Mouse (Mus musculus): Measurements from ENCODE around the gene Serpina11. TPM values are rescaled to one million over a fixed set of nuclear protein-coding genes. Genes with fewer than 3 reads are reported as not detected.

The Serpina11 gene
- not detected for total RNA-seq (2021)

DNA sequence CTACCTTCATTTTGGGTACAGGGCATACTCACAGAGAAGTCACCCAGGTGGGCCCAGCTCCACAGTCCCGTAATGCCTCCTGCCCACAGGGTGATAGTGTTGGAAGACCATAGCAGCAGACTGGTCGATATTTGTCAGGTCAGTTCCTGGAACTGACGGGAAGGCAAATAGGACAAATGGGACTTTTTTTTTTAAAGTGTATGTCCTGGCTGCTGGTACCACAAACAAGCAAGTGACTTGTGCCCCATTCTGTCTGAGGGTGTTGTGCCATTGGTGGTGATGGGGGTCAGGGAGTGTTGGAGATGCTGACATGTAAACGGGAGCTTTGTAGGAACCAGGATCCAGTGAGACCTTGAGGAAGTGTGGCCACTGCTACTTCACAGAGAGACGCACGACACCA, at the start of gene Serpina11:
Serpina11 (minus strand) TSS at position 101 of the 400 bp plus-strand sequence.
- intact Hi-C loops (cut with DNase I): no loop called here

GRCm38 (mm10) chr12:104038181-104038580, 48.4 kb upstream of the Serpina11 start:
- no peak for DNase-seq (ENCODE audit: low spot score)

More for the DNA sequence above, at the start of gene Serpina11:
- DNase-seq (ENCODE audit: low spot score): no peak

GRCm38 (mm10) chr12:104033752-104034151, 44.0 kb upstream of the Serpina11 start:
- intact Hi-C loops (cut with DNase I): loop anchor here (5.0 kb wide), 1 partner anchor 34 kb away; no protein-coding TSS in a partner anchor
- no peak for DNase-seq (ENCODE audit: low spot score)

More at GRCm38 (mm10) chr12:104038181-104038580, 48.4 kb upstream of the Serpina11 start:
- intact Hi-C loops (cut with DNase I): no loop called here

- DNase-seq (ENCODE audit: low spot score): no peak
- intact Hi-C loops (cut with DNase I): loop anchor here (1.0 to 5.0 kb wide), 2 partner anchors 35 to 37 kb away; no protein-coding TSS in a partner anchor
Observed at GRCm38 (mm10) chr12:104029986-104030385, 40.2 kb upstream of the Serpina11 start.

GRCm38 (mm10) chr12:104015280-104015679, 25.5 kb upstream of the Serpina11 start:
- no peak for DNase-seq (ENCODE audit: low spot score)
- intact Hi-C loops (cut with DNase I): no loop called here

GRCm38 (mm10) chr12:104013620-104014019, 23.9 kb upstream of the Serpina11 start, which contains the start of gene Serpina9:
Gene Serpina9, minus strand, starts transcription at chr12:104013755.
- DNase-seq (ENCODE audit: low spot score): no peak
- intact Hi-C loops (cut with DNase I): no loop called here

- DNase-seq (ENCODE audit: low spot score): no peak
- intact Hi-C loops (cut with DNase I): no loop called here
Observed at GRCm38 (mm10) chr12:104004689-104005088, 14.9 kb upstream of the Serpina11 start.

DNA sequence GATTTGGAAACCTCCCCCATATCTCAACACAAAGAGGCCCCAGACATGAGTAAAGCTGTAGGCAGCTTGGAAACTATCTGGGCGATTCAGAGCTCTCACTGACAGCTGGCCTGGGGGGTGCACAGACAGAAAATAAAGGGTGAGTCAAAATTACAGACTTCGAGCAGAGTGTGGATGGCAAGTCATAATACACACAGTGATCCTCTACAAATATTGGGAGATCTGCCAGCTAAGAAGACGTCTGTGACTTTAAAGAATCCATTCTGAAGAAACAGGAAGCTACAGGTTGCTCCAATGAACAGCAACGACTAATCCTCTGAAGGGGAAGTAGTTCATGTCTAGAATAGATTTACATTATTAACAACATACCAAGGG, 13.5 kb upstream of the Serpina11 start:
- no peak for DNase-seq (ENCODE audit: low spot score)
- intact Hi-C loops (cut with DNase I): no loop called here

DNA sequence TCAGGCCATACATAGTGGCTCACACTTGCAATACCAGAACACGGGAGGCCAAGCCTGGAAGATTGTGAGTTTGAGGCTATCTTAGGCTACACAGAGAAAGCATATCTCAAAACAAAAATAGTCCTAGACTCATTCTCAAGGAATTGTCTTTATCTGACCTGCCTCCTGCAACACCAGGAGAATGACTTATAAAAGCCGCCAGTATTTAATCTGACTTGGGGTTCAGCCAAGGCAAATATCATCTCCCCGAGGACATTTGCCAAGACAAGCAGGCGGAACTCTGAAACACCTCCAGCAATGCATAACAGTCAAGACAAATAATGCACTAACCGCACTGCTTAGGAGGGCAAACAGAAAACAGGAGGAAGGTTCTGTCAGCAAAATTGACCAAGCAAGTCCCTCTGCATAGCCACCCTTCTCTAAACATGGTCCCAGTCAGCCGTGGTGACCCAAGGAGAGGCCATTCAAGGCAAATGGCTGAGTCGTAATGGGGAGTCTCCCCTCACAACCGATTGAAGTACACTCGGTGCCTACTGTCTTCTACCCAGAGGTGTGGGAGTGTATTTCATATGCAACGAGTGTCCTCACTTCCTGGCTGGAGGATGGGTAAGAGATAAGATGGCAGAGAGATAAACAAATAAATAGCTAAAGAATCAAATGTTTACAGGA, 12.9 kb upstream of the Serpina11 start:
- peak; percentile 26 for DNase-seq (ENCODE audit: low spot score)
- intact Hi-C loops (cut with DNase I): no loop called here

DNA sequence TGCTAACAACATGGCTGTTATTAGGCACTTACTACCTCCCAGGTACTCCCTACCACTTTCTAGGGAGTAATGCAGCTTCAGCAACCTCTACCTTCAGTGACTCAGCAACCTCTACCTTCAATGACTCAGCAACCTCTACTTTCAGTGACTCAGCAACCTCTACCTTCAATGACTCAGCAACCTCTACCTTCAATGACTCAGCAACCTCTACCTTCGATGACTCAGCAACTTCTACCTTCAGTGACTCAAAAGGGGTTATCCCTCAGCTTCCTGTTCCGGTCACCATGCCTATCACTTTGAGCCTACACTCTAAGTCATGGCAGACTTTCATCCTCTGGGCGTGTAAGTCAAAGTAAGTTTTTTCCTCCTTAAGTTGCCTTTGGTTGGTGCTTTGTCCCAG, 10.8 kb upstream of the Serpina11 start:
- DNase-seq (ENCODE audit: low spot score): no peak
- intact Hi-C loops (cut with DNase I): no loop called here

GRCm38 (mm10) chr12:103999611-104000010, 9.9 kb upstream of the Serpina11 start:
- intact Hi-C loops (cut with DNase I): no loop called here
- no peak for DNase-seq (ENCODE audit: low spot score)

DNA sequence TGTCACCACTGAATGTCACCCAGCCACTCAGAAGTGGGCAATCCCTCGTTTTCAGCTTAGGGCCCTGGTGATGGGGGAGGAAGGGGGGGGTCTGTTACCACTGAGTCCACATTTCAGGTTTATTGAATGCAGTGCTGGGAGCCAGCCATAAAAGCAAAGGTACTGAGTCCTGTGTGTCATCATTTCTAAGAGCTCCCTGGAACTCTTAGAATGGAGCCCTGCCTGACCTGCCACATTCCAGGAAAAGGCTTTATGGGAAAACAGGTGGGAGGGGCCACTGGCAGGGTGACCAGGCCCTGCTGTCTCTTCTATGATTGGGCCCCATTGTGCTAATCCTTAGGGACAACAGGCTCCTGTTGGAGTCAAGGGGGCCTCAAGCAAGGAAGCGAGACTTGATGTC, 6.8 kb upstream of the Serpina11 start:
- intact Hi-C loops (cut with DNase I): no loop called here
- DNase-seq (ENCODE audit: low spot score): no peak

- DNase-seq (ENCODE audit: low spot score): no peak
- intact Hi-C loops (cut with DNase I): loop anchor here (1.0 to 2.0 kb wide), 3 partner anchors 35 to 423 kb away; no protein-coding TSS in a partner anchor
Observed at GRCm38 (mm10) chr12:103995292-103996072, 5.7 kb upstream of the Serpina11 start.

DNA sequence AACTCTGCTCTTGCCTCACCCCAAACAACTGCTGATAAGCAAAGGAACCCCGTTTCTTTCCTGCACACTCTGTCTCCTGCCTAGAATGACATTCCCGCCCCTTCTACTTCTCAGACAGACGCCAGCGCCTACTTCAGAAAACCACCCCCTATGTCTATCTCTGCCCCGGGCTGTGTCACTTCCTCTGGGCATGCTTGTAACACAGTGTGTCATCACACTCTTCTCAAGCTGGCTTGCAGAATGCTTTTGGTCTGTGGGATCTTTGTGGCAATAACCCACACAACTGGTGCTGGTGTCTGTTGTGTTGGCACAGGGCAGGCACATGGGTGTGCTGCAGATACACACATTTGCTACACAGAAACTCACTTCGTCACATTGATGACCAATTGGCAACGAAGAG, 3.2 kb upstream of the Serpina11 start:
- intact Hi-C loops (cut with DNase I): no loop called here
- no peak for DNase-seq (ENCODE audit: low spot score)

GRCm38 (mm10) chr12:103989514-103989767, 316 bp downstream of the Serpina11 start:
- intact Hi-C loops (cut with DNase I): no loop called here
- DNase-seq (ENCODE audit: low spot score): no peak

- intact Hi-C loops (cut with DNase I): no loop called here
- no peak for DNase-seq (ENCODE audit: low spot score)
Observed at GRCm38 (mm10) chr12:103988754-103989513, 823 bp downstream of the Serpina11 start.

DNA sequence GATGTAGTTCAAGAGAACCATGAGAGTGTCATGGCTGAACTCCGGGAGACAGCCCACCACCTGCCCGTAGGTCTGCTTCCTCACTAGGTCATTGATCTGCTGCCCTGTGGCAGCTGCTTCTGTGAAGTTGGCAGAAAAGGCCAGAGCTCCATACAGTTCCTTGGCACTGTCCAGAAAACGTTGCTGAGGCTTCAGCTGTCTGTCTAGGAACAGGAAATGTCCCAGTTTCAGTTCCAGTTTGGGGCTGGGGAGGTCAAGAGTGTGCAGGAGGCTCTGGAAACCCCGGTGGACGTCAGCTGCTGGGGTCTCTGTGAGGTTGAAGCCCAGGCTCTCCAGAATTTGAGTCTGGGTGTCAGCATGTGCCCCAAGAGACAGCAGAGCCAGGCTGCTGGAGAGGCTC, 3.9 kb downstream of the Serpina11 start:
- intact Hi-C loops (cut with DNase I): no loop called here
- DNase-seq (ENCODE audit: low spot score): no peak

DNA sequence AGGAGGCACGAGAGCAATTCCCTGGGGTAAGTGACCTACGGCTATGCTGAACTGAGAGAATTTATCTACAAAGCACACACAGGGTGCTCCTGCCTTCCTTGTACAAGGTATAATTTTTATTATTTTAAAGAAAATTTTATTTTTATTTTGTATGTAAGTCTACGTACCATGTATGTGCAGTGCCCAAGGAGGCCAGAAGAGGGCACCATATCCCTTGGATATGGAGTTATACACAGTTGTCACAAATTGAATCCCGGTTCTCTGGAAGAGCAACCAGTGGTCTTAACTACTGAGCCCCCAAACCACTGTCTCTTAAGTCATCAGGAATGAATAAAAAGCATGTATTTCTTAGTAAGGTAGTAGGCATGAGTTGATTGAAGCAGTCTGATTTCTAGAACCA, 4.8 kb downstream of the Serpina11 start:
- no peak for DNase-seq (ENCODE audit: low spot score)
- intact Hi-C loops (cut with DNase I): no loop called here

GRCm38 (mm10) chr12:103981646-103982360, 8.0 kb downstream of the Serpina11 start:
- DNase-seq (ENCODE audit: low spot score): no peak
- intact Hi-C loops (cut with DNase I): no loop called here

DNA sequence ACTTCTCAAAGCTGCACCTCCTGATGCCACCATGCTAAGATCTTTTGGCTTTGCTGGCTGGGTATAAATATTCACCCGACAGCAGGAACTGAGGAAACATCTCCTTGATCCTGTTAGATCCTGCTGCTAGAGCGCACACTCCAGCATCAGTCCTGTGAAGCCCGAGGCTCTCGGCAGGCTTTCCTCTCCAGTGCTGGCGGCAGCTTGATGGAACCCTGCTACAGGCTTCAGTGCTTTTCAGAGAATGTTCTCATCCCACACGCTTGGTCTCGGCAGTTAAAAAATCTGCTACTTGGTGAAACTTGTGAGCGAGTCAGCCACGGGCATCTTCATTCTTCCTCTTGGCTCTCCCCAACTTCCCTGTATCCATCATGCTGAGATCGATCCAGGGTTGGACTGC, 11.5 kb downstream of the Serpina11 start:
- no peak for DNase-seq (ENCODE audit: low spot score)

More for the DNA sequence above, 11.5 kb downstream of the Serpina11 start:
- intact Hi-C loops (cut with DNase I): no loop called here

Measured in heart, postnatal 25 days (tissue).